Mouse (Mus musculus): ENCODE measurements around the gene Col3a1. TPM values are rescaled to one million over a fixed set of nuclear protein-coding genes. Genes with fewer than 3 reads are reported as not detected.

The Col3a1 gene
- polyA plus RNA-seq, 1 experiment from 2014 or later, result 412 TPM

Small RNA genes lying within 50 kb of the gene (microRNA-seq; reads per million reads assigned to microRNA genes)
- gene Gm47302, result not detected

Other genes starting within 250 kb of the Col3a1 start
- gene Col5a2, start 191.7 kb downstream of the Col3a1 start, polyA plus RNA-seq (2015; fragmentation: Nextera tagmentation; extraction: Ambion mirVana), result 19.0 and 20.4 TPM in 2 replicates

Data from neural tube, embryonic 13.5 days (tissue).